Mouse (Mus musculus) testis, postnatal 10 days (tissue): ENCODE results near the gene Bloc1s6.

ENCODE experiments used
- DNase-seq: peaks from one replicate; pipeline ENCODE4 v3.0.0; 2021; ENCODE audit warnings: low spot score

Gene Bloc1s6

DNA sequence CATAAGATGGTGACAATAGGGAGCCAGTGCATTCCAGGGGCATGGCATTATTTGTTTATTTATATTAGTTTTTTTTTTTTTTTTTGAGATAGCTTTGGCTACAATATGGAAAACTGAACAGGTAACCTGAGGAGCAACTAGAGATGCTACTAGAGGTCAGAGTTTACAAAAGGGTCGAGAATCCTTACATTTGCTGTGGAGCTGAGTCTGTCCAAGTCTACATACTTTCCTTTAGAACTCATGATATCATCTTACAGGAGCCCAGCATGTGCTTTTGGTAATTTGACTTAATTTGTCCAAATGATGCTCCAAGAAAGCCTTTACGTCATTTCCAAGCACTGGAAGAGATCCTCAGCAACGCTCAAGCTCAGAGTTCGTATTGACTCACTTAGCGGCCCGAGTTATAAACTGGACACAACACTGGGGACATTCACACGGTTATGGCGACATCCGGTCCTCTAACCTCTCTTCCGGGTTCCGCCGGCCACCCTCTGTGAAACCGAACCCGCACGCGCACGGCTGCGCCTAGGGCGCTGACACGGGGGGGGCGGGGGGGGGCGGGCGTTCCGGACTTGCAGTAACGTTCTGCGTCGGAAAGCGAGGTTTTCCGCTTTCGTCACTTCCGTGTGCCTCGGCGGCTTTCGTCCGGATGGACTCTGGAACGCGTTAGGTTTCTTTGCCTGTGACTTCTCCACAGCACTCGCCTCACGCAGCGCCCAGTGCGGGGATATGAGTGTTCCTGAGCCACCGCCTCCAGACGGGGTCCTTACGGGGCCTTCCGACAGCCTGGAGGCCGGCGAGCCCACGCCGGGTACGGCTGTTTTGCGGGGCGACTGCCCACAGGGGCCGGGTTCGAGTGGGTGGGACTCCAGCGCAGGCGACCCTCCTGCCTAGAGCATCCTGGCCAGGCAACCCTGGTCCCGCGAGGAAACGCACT lies at the start of gene Bloc1s6:
TSS of gene Bloc1s6 (plus strand) at position 610 of the 937 bp plus-strand sequence.
- peak; percentile 89 for DNase-seq

DNA sequence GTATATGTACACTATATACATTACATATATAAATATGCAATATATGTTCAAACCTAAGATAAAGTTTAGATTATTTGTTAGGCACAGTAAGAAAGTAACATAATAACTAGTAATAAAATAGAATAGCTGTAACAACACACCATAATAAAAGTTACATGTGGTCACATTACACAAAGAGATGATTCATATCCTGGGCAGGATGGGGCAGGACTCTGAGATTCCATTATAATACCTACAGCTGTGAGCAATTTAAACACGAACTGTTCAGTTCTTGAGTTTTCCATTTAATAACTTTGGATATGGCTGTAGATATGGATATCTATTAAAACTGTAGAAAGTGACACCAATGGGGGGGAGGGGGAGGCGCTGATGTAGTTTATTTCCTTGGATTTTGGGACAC lies 40.8 kb upstream of the Bloc1s6 start:
- no peak for DNase-seq

GRCm38 (mm10) chr2:122701012-122701411 lies 37.3 kb upstream of the Bloc1s6 start:
- no peak for DNase-seq

DNA sequence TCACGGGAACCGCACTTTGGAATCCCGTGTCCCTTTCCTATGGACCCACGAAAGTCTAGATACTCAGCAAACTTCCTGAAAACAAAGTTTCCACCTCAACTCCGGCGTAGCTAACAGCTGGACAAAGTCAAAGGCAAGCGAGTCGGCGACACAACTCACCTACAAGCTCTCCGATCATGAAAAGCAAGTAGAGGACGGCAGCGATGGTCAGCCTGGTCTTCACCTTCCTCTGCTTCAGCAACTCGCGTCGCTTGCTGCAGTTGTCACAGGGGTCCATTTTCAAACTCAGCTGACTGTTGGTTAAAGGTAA lies 36.5 kb upstream of the Bloc1s6 start:
- no peak for DNase-seq

- peak; percentile 87 for DNase-seq
Measured at GRCm38 (mm10) chr2:122702181-122703036, 35.9 kb upstream of the Bloc1s6 start, which contains the start of gene Slc30a4. Gene Slc30a4 (minus strand): TSS chr2:122702663.

DNA sequence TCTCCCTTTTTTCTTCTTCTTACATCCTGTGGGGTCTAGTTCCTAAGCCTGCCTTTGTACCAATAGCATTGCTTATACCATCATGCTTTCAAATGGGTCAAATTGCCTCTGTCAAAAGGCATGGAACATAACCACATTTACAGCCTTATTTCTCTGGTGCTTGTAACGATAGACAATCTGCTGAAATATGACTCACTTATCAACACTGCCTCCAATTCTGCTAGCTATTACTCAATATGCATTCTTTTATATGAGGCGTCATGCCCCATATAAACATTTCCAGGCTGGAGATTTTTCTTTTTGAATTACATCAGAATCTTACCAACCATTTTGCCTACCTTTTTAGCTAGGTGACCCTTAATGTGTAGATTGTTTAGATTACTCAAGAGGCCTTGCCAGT lies 33.7 kb upstream of the Bloc1s6 start:
- no peak for DNase-seq

- DNase-seq, result no peak
Measured at GRCm38 (mm10) chr2:122708080-122708479, 30.2 kb upstream of the Bloc1s6 start.

DNA sequence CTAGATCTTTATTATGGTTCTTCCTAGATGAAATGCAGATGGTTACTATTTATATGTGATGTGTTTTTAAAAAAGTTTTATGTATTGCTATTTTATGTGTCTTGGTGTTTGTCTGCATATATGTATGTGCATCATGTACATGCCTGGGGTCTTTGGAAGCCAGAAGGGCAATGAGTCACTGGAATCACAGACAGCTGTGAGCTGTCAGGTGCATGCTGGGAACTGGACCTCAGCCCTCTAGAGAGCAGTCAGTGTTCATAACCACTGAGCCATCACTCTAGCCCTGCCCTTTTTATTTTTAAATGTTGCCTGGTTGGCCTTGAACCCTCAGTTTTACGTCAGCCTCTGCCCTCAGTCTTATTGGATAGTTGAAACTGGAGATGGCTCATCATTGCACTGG lies 29.1 kb upstream of the Bloc1s6 start:
- DNase-seq, result no peak

DNA sequence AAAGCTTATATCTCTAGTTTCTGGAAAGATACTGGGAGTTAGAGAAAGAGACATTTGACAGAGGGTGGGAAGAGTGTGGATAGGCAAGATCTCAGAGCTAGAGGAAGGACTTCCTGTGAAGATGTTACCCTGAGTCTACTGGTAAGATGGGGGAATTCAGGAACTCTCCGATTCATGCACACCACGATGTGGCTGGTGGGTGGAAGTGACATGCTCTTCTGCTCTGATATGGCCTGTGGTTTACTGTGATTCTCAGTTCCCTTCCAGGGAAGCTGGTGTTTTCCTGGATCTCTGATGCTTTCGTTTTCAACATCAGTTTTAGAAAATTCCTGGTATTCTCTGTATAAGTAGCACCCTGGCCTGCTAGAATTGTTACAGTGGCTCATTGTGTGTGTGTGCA lies 26.4 kb upstream of the Bloc1s6 start:
- no peak for DNase-seq

GRCm38 (mm10) chr2:122712848-122713247 lies 25.5 kb upstream of the Bloc1s6 start:
- DNase-seq, result no peak

- no peak for DNase-seq
Measured at GRCm38 (mm10) chr2:122715148-122715692, 23.1 kb upstream of the Bloc1s6 start.

- no peak for DNase-seq
Measured at GRCm38 (mm10) chr2:122716301-122716842, 21.9 kb upstream of the Bloc1s6 start.

- DNase-seq, result no peak
Measured at GRCm38 (mm10) chr2:122719232-122719631, 19.1 kb upstream of the Bloc1s6 start.

- DNase-seq, result no peak
Measured at GRCm38 (mm10) chr2:122720564-122720963, 17.7 kb upstream of the Bloc1s6 start.

DNA sequence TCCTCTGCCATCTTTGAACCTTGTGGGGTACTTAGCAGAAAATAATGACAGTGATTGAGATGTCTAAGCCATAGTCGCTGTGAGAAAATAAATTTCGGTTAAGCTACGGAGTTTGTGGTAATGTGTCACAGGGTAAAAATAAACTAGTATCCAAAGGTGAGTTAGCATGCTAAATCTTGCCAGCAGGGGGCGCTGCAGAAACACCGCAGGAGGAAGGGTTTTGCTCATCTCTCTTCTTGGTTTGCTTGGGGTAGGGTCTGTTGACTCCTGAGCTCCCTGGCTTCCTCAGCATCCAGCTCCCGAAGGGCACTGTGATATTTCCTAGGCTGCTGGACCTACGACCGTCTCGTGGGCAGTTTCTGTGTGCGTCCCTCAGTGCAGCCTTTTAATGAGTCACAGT lies 12.7 kb upstream of the Bloc1s6 start:
- peak; percentile 69 for DNase-seq

- DNase-seq, result no peak
Measured at GRCm38 (mm10) chr2:122731456-122731855, 6.8 kb upstream of the Bloc1s6 start.

- DNase-seq, result no peak
Measured at GRCm38 (mm10) chr2:122739023-122739422, 720 bp downstream of the Bloc1s6 start.

GRCm38 (mm10) chr2:122746461-122746860 lies 8.2 kb downstream of the Bloc1s6 start:
- no peak for DNase-seq

GRCm38 (mm10) chr2:122753739-122754343 lies 15.5 kb downstream of the Bloc1s6 start:
- DNase-seq, result peak; percentile 78

DNA sequence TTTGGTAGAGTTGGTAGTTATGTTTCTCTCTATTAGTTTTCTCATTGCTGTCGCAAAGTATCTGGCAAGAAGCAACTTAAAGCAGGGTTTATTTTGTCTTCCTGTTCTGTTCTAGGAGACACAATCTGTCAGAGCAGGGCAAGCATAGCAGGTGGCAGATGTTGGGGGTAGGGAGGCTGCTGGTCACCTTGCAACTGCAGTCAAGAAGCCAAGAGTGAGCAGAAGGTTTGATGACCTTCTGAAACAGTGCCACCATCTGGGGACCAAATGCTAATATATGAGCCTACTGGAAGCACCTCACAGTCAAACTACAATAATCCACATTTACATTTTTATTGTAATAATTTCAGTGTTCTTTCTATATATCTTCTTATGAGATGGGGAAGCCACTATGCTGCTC lies 21.5 kb downstream of the Bloc1s6 start:
- no peak for DNase-seq

DNA sequence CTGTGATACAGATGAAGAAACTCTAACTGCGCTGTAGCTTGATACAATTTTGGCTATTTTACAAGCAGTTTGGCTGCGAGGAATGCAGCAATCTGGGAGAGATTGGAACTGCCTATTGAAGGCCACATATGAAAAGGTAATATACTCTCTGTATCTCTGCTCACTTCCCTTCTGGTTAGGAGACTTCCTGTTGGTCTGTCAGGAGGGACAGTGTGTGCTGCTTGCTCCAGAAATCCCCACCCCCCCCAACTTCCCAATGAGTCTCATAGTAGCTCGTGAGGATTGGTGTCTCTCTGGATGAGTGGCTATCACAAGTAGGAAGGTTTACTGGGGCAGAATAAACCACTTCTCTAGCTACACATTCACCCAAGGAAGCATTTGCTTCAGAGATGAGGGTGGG lies 24.7 kb downstream of the Bloc1s6 start:
- DNase-seq, result no peak

GRCm38 (mm10) chr2:122764526-122764925 lies 26.2 kb downstream of the Bloc1s6 start:
- DNase-seq, result no peak
